Mouse (Mus musculus): ENCODE measurements around the gene Sdk2.
A peak's percentile ranks its signal among the peaks of the same experiment; 100 is the strongest.

The Sdk2 gene

GRCm38 (mm10) chr11:113758851-113759250 lies 308.0 kb downstream of the Sdk2 start:
- no peak for DNase-seq

DNA sequence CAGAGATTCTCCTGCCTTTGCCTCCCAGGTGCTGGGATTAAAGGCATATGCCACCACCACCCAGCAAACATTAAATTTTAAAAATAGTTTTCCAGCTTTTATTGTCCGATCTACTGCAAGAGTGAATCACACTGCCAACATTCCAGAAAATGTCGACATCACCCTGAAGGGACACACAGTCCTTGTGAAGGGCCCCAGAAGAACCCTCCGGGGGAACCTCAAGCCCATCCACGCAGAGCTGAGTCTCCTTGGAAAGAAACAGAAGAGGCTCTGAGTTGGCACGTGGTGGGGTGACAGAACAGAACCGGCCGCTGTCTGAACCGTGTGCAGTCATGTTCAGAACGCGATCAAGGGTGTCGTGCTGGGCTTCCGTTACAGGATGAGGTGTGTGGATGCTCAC lies 310.3 kb downstream of the Sdk2 start:
- DNase-seq: no peak

DNA sequence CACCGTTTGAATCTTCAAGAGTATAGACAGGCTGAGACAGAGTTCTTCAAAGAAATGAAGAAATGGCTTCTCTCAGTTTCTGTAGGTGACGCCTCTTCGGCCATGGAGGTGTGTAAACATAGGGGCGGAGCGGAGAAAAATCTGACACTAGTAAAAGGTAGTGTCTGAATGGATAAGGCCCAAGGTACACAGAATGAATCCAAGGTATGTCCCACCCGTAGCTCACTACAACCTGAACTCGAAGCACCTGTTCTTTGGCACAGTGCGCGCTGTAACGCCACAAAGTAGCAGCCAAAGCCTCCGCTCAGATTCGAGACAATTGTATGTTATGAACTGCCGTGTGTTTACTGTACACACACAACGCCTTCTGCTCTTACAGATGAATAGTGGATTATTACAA lies 311.0 kb downstream of the Sdk2 start:
- no peak for DNase-seq

- no peak for DNase-seq
Measured at GRCm38 (mm10) chr11:113754845-113755244, 312.0 kb downstream of the Sdk2 start.

- DNase-seq: no peak
Measured at GRCm38 (mm10) chr11:113752685-113753430, 314.0 kb downstream of the Sdk2 start.

GRCm38 (mm10) chr11:113752158-113752661 lies 314.6 kb downstream of the Sdk2 start:
- no peak for DNase-seq

GRCm38 (mm10) chr11:113751484-113752084 lies 315.3 kb downstream of the Sdk2 start, which contains the start of gene Cdc42ep4:
Cdc42ep4 (minus strand) TSS chr11:113751881.
- peak; percentile 76 for DNase-seq

DNA sequence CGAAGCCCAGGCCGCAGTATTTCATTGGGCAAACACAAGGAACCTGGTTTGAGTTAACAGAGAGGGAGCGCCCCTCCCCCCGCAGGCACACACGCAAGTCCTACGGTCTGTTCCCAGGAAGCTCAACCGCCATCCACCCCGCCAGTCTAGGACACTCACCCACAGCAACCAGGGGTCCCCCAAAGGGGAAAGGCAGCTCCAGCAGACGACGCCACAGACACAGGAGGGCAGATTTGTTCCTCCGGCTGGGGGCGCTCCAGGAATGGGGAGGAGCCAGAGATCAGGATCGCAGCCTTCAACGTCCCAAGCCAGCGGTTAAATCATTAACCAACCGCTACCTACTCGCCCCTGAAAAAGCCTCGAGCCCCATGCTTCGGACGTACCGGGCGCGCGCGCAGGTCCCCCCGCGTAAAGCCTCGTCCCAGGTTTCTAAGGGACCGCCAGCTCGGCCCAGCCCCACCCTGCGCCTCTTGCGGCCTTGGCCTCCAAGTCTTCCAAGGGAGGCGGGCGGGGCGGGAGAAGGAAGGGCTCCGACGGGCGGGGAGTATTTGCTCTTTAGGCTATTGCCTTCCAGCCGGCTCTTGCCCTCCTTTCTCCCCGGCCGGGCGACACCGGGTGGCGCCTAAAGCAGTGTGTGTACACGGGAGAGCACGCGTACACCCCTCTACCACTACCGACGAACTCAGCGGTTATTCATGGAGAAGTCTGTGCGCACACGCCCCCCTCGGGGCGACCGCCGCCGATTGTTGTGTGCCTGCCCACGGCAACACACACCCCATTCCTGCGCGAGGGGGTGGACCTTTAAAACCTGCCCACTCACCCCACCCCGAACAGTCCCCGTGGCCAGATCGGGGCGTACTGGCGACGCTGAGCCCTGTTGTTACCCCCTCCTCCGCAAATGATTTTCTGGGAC lies 316.0 kb downstream of the Sdk2 start:
- peak; percentile 61 for DNase-seq

DNA sequence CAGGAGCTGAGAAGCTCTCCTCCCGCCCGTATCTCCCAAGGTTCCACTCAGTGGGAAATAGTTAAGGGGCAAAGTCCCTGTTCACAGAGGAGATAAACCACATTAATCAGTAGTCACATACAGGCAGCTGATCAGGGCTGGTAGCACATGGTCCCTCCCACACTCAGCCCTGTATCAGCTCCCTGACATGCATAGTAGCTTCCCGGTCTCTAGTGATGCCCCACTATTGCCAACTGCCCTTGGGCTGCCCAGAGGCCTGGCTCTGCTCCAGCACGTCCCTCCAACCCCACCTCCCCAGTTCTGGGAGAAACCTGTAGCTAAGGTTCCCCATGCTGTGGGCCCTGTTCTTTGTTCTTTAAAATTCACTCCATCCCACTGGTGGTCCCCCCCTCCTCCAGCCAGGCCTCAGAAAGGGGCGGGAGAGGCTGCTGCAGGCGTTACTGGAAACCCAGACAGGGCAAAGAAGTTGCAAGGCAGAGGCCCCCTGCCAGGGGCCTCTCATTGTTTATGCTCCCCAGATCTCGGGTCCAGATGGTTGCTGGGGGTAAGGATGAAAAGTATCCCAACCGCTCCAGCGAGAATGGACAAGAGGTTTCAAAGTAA lies 317.0 kb downstream of the Sdk2 start:
- DNase-seq: no peak

GRCm38 (mm10) chr11:113748797-113749521 lies 317.9 kb downstream of the Sdk2 start:
- no peak for DNase-seq

DNA sequence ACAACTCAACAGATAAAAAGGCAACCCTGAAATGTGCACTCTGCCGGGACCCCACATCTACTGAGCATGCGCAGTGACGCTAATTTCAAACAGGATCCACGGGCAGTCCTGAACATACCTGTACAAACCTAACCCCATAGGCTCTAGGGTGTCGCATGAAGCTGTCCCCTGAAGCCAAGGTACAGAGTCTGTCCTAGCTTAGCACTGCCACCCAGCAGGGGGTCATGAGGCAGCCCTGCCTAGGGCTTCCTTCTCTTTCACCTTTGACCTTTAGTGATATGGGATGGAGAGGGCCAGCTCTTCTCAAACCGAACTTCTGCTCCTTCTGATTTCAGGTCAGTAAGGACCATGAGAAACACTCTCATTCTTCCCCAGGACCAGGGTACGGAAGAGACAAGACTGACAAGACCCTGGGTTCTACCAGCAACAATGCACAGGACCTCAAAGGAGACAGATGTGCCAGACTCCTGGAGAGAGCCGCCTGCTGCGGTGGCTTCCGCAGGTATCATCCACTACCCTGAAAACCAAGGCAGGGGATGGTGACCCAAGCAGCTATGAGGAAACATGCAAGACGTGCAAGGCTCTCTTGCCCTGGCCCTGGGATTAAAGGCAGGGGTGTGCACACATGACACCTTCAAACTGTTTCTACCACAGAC lies 319.0 kb downstream of the Sdk2 start:
- DNase-seq: no peak

GRCm38 (mm10) chr11:113747056-113747455 lies 319.8 kb downstream of the Sdk2 start:
- no peak for DNase-seq

GRCm38 (mm10) chr11:113745961-113746360 lies 320.9 kb downstream of the Sdk2 start:
- no peak for DNase-seq

DNA sequence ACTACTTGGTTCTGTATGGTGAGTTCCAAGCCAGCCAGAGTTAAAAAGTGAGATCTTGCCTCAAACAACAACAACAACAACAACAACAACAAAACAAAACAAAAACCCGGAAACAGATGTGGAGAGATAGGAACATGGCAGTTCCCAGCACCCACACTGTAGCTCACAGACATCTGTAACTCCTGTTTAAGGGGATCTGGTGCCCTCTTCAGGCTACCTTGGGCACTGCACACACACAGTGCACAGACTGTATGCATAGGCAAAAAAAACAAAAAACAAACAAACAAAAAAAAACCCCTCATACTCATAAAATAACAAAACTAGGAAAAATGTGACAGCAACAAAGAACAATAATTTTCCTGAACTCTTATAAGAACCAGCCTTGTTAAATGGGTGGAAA lies 323.8 kb downstream of the Sdk2 start:
- no peak for DNase-seq

DNA sequence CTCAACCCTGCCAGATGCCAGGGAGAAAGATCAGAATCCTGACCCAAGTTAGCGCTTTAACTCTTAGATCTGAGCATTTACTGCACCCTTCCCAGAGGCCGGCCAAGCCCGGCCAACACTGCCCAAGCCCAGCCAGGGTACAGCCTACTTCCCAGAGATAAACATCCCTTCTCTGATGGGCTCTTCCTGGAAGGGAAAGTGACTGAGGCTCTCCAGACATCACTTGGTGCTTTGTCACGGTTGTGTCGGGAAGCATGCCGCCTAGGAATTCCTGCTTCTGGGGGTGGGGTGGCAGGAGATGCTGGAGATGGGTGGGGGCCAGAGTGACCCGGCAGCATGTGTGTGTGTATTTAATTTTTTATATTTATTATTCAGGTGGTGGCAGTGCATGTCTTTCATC lies 326.7 kb downstream of the Sdk2 start:
- no peak for DNase-seq

DNA sequence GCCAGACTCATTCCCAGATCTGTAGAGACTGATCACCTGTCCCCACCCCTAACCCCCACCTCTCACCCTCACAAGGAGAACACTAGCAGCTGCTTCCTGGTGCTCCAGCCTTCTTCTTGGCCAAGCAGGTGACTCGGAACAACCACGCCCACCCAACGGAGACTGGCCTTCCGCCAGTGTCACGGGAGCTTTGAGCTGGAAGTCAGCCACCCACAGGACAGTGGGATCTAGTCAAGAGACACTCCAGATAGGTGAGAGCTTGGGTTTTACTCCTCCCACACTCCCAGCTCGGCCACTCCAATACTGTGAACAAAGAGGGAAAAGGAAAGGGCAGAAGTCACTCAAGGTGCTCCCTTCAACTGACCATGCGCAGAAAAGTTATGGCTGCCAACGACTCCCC lies 327.6 kb downstream of the Sdk2 start:
- DNase-seq: no peak

DNA sequence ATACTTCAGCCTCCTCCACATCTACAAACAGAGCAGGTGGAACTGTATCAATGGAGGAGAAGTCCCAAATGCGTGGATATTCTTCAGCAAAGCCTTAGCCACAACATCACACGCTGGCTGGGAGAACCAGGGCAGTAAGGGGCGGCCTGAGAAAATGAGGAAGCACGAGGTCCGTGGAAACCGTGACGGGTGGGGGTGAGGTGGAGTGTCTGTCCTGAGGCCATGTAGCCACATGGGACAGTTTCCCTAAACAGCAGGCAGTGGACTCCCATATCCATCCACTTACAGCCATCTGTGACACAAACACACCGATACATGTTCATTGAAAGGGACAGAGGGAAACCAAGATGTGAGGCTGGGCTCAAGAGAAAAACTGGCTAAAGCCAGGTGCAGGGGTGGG lies 328.9 kb downstream of the Sdk2 start:
- no peak for DNase-seq

- no peak for DNase-seq
Measured at GRCm38 (mm10) chr11:113737553-113737854, 329.3 kb downstream of the Sdk2 start.

DNA sequence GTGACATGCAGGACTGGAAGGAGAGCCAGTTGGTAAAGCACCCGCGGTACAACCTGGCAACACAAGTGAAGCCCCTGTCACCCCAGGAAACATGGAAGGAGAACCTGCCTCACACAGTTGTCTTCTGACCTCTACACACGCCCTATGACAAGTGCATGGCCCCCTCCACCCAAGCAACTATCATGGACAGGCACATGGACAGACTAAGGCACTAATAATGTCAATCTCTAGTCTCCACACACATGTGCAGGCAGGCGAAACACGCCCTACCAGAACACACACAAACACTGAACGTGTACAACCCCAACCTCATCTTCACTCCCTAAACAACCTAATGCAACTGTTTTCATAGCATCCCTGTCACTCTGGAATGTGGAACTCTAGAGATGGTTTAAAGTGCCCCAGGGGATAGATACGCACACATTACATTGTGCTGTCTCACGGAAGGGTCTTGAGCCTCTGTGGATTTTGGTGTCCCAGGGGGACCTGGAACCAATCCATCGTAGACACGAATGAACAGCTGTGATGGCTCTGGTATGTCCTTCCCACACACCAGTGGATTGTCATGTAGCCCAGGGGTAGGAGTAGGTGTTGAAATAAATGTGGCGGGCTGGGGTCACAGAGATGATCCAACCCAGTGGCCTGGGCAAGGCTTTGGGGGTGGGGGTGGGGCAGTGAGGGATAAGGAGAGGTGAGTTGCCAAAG lies 329.8 kb downstream of the Sdk2 start:
- DNase-seq: no peak

GRCm38 (mm10) chr11:113735151-113735550 lies 331.7 kb downstream of the Sdk2 start:
- DNase-seq: no peak

All from right cerebral cortex, postnatal 14 days (tissue).